Mouse (Mus musculus) embryo, embryonic 9.5 days (tissue): Measurements from ENCODE around the gene Lbp.

Source experiments
- DNase-seq: peaks from one replicate; pipeline ENCODE4 v3.0.0-alpha.2; 2017; ENCODE audit errors: extremely low spot score

Lbp gene

GRCm38 (mm10) chr2:158308276-158308675 lies 2.0 kb downstream of the Lbp start:
- no peak for DNase-seq

DNA sequence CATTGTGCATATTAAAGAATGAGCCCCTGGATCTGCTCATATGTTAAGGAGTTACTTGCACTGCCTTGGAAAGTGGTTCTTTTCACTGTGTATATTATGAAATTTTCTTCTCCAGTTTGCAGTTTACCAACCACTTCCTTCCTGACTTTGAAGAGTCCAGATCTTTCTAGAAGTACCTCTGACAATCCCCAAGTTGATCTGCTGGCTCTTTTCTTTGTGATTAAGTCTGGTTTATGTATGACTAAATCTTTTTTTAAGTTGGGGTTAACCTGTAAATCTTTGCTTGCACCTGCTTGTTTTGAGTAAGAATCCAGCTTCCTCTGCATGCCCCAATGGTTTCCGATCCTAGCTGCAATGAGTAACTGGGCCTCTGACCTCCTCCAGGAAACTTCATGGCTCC lies 6.8 kb downstream of the Lbp start:
- no peak for DNase-seq

DNA sequence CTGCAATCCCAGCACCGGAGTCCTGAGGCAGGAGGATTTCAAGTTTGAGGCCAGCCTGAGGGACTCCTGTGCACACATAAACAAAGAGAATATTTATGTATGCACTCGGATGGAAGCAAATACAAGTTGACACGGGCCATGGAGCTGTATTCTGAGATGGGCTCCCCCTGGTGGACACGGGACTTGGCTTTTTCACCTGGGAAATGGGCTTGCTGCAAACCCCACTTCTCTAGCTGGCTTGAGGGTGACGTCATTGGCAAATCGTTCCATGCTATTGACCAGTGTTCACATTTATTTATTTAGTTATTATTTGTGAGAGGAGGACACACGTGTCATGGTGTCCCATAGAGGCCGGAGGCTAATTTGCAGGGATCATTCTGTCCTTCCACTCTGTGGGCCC lies 10.1 kb downstream of the Lbp start:
- DNase-seq = no peak

DNA sequence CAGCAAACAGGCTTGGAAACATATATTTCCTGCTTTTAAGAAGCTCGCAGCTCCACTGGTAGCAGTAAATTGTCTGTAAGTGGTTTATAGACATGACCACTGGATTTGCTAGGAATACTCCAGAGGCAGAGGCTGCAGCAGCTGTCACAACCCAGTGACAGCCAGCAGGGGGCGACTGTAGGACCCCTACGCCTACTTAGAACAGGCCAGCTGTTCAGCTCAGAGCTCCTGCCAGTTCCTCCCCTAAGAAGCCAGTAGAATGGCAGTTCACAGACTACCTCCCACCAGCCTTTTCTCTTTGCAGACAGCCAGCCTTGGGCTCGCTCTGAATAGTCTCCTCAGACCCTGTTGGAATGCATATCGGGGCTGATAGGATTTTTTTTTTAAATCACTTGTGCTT lies 10.7 kb downstream of the Lbp start:
- peak; percentile 60 for DNase-seq

DNA sequence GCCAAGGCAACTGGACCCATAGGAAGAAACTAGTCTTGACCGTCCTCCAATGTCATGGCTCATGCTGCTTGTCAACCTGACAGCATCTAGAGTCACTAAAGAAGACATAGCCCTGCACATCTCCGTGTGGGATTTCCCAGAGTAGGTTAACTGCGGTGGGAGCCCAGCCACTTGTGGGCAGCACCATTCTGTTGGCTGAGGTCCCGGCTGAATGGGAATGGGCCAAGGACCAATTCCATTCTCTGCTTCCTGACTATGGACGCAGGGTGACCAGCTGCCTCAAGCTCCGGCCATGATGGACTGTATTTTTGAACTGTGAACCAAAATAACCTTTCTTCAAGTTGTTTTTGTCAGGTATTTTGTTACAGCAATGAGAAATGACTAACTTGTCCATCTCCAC lies 15.3 kb downstream of the Lbp start:
- no peak for DNase-seq

GRCm38 (mm10) chr2:158322845-158323244 lies 16.6 kb downstream of the Lbp start:
- DNase-seq = no peak

GRCm38 (mm10) chr2:158324531-158325190 lies 18.4 kb downstream of the Lbp start:
- DNase-seq = peak; percentile 56

GRCm38 (mm10) chr2:158325609-158326008 lies 19.3 kb downstream of the Lbp start:
- no peak for DNase-seq

DNA sequence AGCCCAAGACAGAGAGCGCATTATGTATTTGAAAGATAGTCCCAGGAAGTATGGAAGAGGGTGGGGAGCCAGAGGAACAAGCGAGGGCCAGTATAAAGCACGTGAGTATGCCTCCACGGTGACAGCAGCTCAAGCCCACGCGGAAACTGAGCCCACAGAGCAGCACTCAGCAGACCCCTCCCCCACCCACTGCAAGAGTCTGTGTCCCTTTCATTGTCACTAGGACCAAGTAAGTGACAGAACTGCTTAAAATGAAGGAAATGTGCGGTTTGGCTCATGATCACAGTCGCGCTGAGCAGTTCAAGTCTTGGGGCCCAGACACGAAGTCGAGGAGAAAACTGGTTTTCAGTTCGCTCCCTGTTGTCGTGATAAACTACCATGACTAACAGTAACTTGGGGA lies 28.1 kb downstream of the Lbp start:
- DNase-seq = no peak

GRCm38 (mm10) chr2:158337698-158338097 lies 31.4 kb downstream of the Lbp start:
- no peak for DNase-seq

DNA sequence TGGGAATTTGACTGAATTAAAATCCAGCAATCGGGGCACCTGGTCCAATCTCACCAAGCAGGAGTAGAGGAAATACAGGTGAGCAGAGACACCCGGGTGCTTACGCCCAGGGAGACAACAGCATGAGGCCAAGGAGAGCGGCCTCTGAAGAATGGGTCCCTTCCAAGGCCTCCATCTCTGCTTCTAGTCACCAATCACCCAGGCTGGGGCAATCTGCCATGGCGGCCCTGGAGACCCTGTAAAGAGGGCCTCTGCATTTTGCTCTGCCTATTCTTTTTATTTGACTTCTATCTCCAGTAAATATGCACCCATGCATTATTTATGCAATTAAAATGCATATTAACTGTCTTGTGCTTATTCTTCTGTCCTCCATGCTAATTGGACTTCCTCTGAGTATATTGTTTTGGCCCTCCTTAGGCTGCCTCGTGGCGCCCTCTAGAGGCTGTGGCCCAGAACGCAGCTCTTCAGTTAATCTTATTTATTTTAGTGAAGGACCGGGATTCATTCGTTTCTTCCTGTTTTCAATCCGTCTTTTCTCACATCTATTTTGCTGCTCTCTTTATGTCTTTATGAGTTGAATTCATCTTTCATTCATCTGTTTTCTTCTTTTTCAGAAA lies 33.8 kb downstream of the Lbp start:
- DNase-seq = peak; percentile 60

DNA sequence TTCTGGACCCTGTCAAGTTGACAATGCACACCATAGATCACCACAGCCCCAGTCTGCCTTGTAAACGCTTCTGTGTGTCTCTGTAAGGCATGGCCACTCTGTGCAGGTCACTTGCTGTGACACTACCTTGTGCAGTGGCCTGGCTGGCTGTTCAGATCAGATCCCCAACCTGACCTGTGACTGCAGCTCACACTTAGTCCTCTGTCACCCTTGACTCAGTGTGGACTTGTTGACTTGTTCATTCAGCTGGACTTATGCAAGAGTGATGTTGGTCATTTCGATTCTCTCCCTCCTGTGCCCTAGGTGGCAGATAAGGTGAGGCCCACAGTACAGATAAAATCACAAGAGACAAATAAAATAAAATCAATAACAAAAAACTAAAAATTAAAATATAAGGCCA lies 35.0 kb downstream of the Lbp start:
- no peak for DNase-seq

GRCm38 (mm10) chr2:158343495-158343894 lies 37.2 kb downstream of the Lbp start:
- no peak for DNase-seq

DNA sequence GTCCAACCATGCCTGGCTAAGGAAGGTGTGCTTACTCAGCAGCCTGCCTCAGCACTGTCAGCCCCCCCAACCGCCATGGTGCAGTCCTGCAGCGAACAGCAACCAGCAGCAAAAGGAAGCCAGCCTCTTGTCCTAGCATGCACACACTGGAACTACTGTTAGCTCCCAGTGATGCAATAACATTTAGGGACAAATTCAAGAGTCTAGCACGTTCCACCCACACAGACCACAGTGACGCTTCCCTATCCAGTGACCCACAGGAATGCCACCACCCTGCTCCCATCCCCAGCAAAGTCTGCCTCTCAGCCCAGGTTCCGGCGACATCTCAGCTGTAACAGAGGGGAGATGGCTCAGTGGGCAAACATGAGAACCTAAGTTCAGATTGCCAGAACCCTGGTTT lies 40.2 kb downstream of the Lbp start:
- DNase-seq = no peak

DNA sequence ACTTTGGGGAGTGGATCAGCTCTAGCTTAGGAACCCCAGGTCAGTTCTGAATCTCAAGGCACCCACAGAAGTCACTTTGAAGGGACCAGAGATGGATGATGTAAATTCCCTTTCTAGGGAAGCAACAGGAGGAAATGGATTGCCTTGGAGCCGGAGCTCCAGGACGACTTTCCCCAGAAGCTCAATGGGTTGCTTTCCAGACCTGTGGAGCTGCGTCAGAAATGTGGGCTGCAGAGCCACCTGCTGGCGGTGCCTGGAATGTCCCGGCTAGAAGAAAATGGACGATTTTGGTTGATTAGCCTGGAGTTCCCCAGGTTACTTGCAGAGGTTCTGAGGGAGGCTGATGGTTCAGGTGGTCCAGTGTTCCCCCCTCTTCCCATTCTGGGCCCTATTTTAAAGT lies 41.6 kb downstream of the Lbp start:
- peak; percentile 70 for DNase-seq

DNA sequence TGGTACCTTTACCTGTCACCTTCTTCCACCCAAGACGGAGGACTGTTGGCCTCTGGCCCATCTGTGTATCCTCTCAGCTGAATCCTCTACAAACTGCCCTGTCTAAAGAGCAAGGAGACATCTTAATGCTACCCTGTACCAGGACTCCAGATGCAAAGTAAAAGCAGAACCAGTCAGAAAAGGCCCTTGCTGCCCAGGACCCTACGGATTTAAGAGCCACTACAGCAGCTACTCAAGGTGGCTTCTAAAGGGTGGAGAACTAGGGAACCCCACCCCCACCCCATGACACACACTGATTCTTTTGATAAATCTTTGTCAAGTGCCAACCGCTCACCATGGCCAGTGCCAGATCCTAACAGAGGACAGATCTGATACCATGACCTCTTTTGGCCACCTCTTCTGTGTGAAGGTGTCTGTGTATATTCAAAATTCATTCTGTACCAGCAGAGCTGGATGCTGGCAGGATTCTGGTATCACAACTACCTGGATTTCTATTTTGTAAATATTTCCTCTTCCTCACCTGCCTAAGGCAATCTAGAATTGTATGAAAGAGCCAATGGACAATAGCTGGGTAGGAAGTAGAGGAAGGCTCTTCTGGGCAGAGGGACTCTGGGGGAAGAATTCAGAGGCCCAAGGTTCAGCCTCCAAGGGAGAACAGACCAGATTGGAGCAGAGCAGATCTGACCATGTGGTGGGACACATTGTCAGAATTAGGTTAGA lies 46.7 kb downstream of the Lbp start:
- no peak for DNase-seq

DNA sequence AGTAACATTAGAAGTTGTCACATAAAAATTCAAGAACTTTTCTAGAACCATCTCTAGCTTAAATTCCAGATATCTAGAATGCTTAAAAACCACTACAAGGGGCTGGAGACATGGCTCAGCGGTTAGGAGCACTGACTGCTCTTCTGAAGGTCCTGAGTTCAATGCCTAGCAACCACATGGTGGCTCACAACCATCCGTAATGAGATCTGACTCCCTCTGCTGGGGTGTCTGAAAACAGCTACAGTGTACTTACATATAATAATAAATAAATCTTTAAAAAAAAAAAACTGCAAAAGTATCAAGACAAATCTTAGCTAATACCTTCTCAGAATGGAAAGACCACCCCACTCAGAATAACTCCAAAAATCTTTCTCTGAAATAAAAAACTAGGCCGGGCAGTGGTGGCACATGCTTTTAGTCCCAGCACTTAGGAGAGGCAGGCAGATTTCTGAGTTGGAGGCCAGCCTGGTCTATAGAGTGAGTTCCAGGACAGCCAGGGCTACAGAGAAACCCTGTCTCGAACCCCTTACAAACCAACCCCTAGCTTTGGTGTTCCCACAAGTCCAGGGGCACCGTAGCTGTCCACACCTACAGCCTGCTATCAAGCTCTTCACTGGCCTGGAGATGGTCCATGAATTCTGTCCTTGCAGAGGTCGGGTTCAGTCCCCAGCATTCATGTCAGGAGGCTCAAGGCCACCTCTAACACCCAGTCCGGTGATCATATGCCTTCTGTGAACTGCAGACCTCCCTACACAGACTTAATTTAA lies 48.2 kb downstream of the Lbp start:
- DNase-seq = no peak

DNA sequence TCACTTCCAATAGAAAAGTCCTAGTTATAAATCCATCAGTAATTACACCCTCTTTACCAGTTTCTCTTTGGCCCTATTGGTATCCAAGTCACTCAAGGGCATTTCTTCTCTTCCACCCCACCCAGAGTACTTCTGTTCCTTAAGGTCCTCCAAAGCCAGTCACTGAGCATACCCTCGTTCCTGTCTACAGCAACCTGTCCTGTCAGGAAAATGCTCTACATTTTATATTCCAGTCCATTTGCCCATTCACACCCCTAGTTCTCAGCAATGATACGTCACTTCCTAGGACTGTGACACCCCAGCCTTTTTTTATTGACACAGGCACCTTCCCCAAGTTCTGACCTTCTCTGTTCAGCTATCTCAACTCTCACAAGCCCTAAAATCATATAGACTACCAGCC lies 48.9 kb downstream of the Lbp start:
- DNase-seq = no peak

GRCm38 (mm10) chr2:158356121-158356520 lies 49.8 kb downstream of the Lbp start:
- DNase-seq = no peak

DNA sequence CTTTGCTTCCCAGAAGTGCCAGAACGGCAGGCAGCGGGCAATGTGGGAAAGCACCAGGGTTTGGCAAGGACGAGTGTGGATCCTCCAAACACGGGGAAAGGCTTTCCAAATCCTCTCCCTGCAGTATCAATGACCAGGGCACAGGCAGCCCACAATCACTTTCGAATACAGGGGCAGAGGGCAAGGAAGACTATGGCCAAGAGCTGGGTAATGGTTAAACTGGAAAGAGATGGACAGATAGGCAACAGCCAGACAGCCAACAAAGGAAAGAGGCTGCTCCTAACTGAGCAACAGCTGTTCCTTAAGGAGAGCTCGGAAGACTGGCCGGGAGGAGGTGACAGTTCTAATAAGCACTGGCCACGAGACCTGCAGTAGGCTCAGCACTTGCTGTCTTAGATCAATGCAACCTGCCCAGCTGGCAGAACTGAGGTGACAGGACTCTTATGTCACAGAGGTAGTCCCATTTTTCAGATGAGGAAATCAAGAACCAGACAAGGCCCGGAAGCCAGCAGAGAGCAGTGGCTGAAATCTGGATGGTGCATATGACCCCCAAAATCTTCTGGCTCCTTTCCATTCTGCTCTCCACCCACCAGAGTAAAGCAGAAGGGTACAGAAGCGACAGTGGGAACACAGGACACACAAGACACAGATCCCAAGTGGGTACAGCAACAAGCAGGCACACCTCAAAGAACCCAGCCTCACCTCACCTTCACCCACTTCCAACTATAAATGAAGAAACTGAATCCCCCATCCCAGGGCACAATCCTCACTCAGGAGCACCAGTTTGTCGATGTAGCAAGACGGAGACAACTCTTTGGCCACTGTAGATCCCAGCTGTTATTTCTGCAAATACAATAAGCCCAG lies 53.7 kb downstream of the Lbp start:
- no peak for DNase-seq

GRCm38 (mm10) chr2:158360873-158361677 lies 54.8 kb downstream of the Lbp start:
- peak; percentile 88 for DNase-seq
